Mouse (Mus musculus): ENCODE measurements at regions not wholly inside any gene's neighbourhood (a gene's known extent, or its start where the extent isn't known, plus 50 kb on each side); places are given as distances from the start of the nearest gene placed in this dataset.

GRCm38 (mm10) chr13:83055865-83056264, 448.0 kb upstream of the Mef2c start:
- TF ChIP-seq POLR2A (IDR thresholded peaks at IDR 0.05; ENCODE audit: low read depth, low read length), result no peak
- TF ChIP-seq CTCF (conservative IDR thresholded peaks at IDR 0.05 in 1 of 2, IDR thresholded peaks at IDR 0.05 in 1 of 2; ENCODE audit: low read depth in 2 of 2, low read length in 2 of 2), result no peak
